Mouse (Mus musculus): ENCODE results near the gene Rgs10.

GRCm38 (mm10) chr7:128363806-128364205 lies 54.8 kb downstream of the Rgs10 start:
- no peak for TF ChIP-seq CTCF (IDR thresholded peaks at IDR 0.05; ENCODE audit: low read depth)
- no peak for TF ChIP-seq EP300 (IDR thresholded peaks at IDR 0.05; ENCODE audit: low read depth)

Data from heart, postnatal 0 days (tissue).